Mouse (Mus musculus) heart, adult 2 months (tissue): ENCODE measurements around the gene Iqce.

ENCODE experiments used
- CTCF ChIP-seq: fragments of 200-600 bp; IDR thresholded peaks from 2 replicates; pipeline ENCODE4 v1.8.1; 2022; ENCODE audit warnings: antibody characterized with exemption, mild to moderate bottlenecking, moderate library complexity
- EP300 ChIP-seq: fragments of 200-500 bp; IDR thresholded peaks from 2 replicates; pipeline ENCODE4 v1.6.1; 2011; ENCODE audit warnings: low read depth, low read length, control low read depth; ENCODE audit not compliant: insufficient read depth
- POLR2A ChIP-seq: fragments of 200-500 bp; IDR thresholded peaks from 2 replicates; pipeline ENCODE4 v1.6.1; 2011; ENCODE audit warnings: mild to moderate bottlenecking, low read depth, low read length, control low read depth; ENCODE audit not compliant: insufficient read depth

GRCm38 (mm10) chr5:140649881-140650414, 52.2 kb downstream of the Iqce start:
- TF ChIP-seq CTCF (no peak), EP300 (no peak), POLR2A (no peak)
